ENCODE assay signal across 13 mouse cellular contexts in genomic region chr9:77620482-77620881, GRCm38 (mm10). TPM values are rescaled to one million over a fixed set of nuclear protein-coding genes. Genes with fewer than 3 reads are reported as not detected.
A peak's percentile ranks its signal among the peaks of the same experiment; 100 is the strongest.
DNase-seq lines count a peak whose midpoint lies in the region; ATAC-seq and TF ChIP-seq lines count a peak whose summit lies in the region.
"Had no signal": no experiment of that assay in that cellular context is flagged by ENCODE, and none has a peak within 500 bp of the region (broad histone marks: within the 10 kb centered on the region; RNA-seq: fewer than 3 reads in every experiment).

No protein-coding gene starts in this region.

- H3K4me3 ChIP-seq in forebrain, embryonic 15.5 days: no peak overlapping the region
- no peak overlapping the region for H3K4me3 ChIP-seq in forebrain, embryonic 11.5 days (ENCODE audit: low read depth, low read length)
- no peak overlapping the region for H3K4me3 ChIP-seq in lung, embryonic 14.5 days (ENCODE audit: low read depth, low read length)
- no peak overlapping the region for H3K4me3 ChIP-seq in lung, adult 2 months (replicated peaks; ENCODE audit: extremely low read depth, low read depth, low read length)
- H3K4me3 ChIP-seq: megakaryocyte, embryonic 14.5 days had no signal

- ATAC-seq in forebrain, embryonic 15.5 days (replicated peaks): peak; percentile 79
- no peak for ATAC-seq in forebrain, embryonic 11.5 days (replicated peaks; ENCODE audit: low FRiP score)
- ATAC-seq in lung, embryonic 14.5 days (ENCODE audit: insufficient read depth): no peak
- no peak for ATAC-seq in frontal cortex, adult (ENCODE audit: low TSS enrichment)
- no peak for ATAC-seq in erythroblast, adult 5-6 weeks (replicated peaks; ENCODE audit: low FRiP score, poor library complexity, severe bottlenecking)
- ATAC-seq: activated CD4-positive, CD25-positive, alpha-beta regulatory T cell, adult 4 months had no signal

- no peak overlapping the region for H3K4me2 ChIP-seq in forebrain, embryonic 15.5 days (replicated peaks)
- no peak overlapping the region for H3K4me2 ChIP-seq in forebrain, embryonic 11.5 days (ENCODE audit: low read depth, low read length, severe bottlenecking)
- no peak overlapping the region for H3K4me2 ChIP-seq in lung, embryonic 14.5 days

- peaks cover 3% of the 10 kb centered on the region; the same call in 1 of the 2 replicates for H3K4me1 ChIP-seq in forebrain, embryonic 15.5 days
- H3K4me1 ChIP-seq in forebrain, embryonic 11.5 days (replicated peaks; ENCODE audit: control insufficient read depth, insufficient read depth, low read length): no peaks in the 10 kb centered on the region
- no peaks in the 10 kb centered on the region for H3K4me1 ChIP-seq in lung, embryonic 14.5 days (ENCODE audit: insufficient read depth)
- H3K4me1 ChIP-seq in lung, adult 2 months (ENCODE audit: control insufficient read depth, insufficient read depth, low read length): no peaks in the 10 kb centered on the region
- H3K4me1 ChIP-seq: megakaryocyte, embryonic 14.5 days had no signal

- TF ChIP-seq CTCF in lung, embryonic 14.5 days (IDR thresholded peaks at IDR 0.05; ENCODE audit: low read depth): no peak
- no peak for TF ChIP-seq CTCF in lung, adult 2 months (IDR thresholded peaks at IDR 0.05; ENCODE audit: insufficient read depth, low read length)

- DNase-seq in forebrain, embryonic 11.5 days (ENCODE audit: low spot score): no peak
- DNase-seq in lung, embryonic 14.5 days: peak; percentile 26
- no peak for DNase-seq in lung, adult 2 months
- peak; percentile 49 to 58 for DNase-seq in heart, adult 9 months (ENCODE audit: low spot score in 2 of 2)
- DNase-seq in layer of hippocampus, postnatal 10 days (ENCODE audit: low spot score in 2 of 2): peak; percentile 14 to 38
- DNase-seq: cerebellum, postnatal 25 days had no signal

- H3K9me3 ChIP-seq in forebrain, embryonic 15.5 days: no peaks in the 10 kb centered on the region
- H3K9me3 ChIP-seq in forebrain, embryonic 11.5 days (ENCODE audit: control insufficient read depth, low read length): no peaks in the 10 kb centered on the region
- H3K9me3 ChIP-seq in lung, embryonic 14.5 days (ENCODE audit: low read depth, low read length): no peaks in the 10 kb centered on the region

- H3K9ac ChIP-seq in forebrain, embryonic 15.5 days (replicated peaks): no peak overlapping the region
- H3K9ac ChIP-seq in forebrain, embryonic 11.5 days (ENCODE audit: low read length): no peak overlapping the region
- no peak overlapping the region for H3K9ac ChIP-seq in lung, embryonic 14.5 days

- 31% methylated on average over 2 of the region's 2 CpGs for WGBS in forebrain, embryonic 15.5 days
- 67% methylated on average over 2 of the region's 2 CpGs for WGBS in forebrain, embryonic 11.5 days
- 38% methylated on average over 2 of the region's 2 CpGs for WGBS in lung, embryonic 14.5 days
- WGBS in lung, adult 2 months: 37% methylated on average over 2 of the region's 2 CpGs

- no peaks in the 10 kb centered on the region for H3K36me3 ChIP-seq in forebrain, embryonic 15.5 days
- no peaks in the 10 kb centered on the region for H3K36me3 ChIP-seq in forebrain, embryonic 11.5 days (ENCODE audit: control insufficient read depth, insufficient read depth, low read length)
- H3K36me3 ChIP-seq in lung, embryonic 14.5 days (ENCODE audit: insufficient read depth): no peaks in the 10 kb centered on the region

- no peak for TF ChIP-seq POLR2A in lung, adult 2 months (IDR thresholded peaks at IDR 0.05; ENCODE audit: borderline replicate concordance, extremely low read depth, low read depth, low read length)

- no peaks in the 10 kb centered on the region for H3K27me3 ChIP-seq in forebrain, embryonic 15.5 days
- no peaks in the 10 kb centered on the region for H3K27me3 ChIP-seq in forebrain, embryonic 11.5 days (ENCODE audit: control insufficient read depth, insufficient read depth, low read length)
- H3K27me3 ChIP-seq in lung, embryonic 14.5 days (ENCODE audit: insufficient read depth, low read length): no peaks in the 10 kb centered on the region
- H3K27me3 ChIP-seq: CH12.LX; megakaryocyte, embryonic 14.5 days had no signal

- H3K27ac ChIP-seq in forebrain, embryonic 15.5 days (replicated peaks): no peak overlapping the region
- H3K27ac ChIP-seq in forebrain, embryonic 11.5 days (ENCODE audit: low read depth, low read length): no peak overlapping the region
- H3K27ac ChIP-seq in lung, embryonic 14.5 days (ENCODE audit: low read depth): no peak overlapping the region

RNA-seq across cellular contexts. Expression of gene Klhl31, which starts 15.8 kb away (rescaled TPM):
- 0.08 and 0.13 TPM in 2 replicates for polyA plus RNA-seq in forebrain, embryonic 15.5 days (2015; fragmentation: Nextera tagmentation; extraction: Ambion mirVana)
- polyA plus RNA-seq in forebrain, embryonic 11.5 days (2014; fragmentation: Nextera tagmentation; extraction: Ambion mirVana): 0.24 and 0.29 TPM in 2 replicates
- 0.33 and 0.54 TPM in 2 replicates for polyA plus RNA-seq in lung, embryonic 14.5 days (2014; fragmentation: Nextera tagmentation; extraction: Ambion mirVana)
- polyA plus RNA-seq in lung, adult 2 months (2012; rRNA removed): 0.32 and 2.5 TPM in 2 replicates
- under 1 TPM in 1 of 2 experiments, not detected in 1; 0.11 TPM for total RNA-seq in layer of hippocampus, postnatal 10 days (2021)
- not detected in 2 replicates for total RNA-seq in erythroblast, adult 5-6 weeks (2015; ENCODE audit: low replicate concordance)
- total RNA-seq in erythroblast, adult 5-6 weeks (2017; ENCODE audit: low replicate concordance): not detected in 2 replicates
- total RNA-seq: CH12.LX; left cerebral cortex, postnatal 36 days had no signal
- polyA plus RNA-seq: activated CD4-positive, CD25-positive, alpha-beta regulatory T cell, adult 4 months had no signal

Comparison
In these comparisons a context has a peak if more than half of its experiments do, and no peak if none do; other contexts are left out.
1. DNase-seq: peak in lung, embryonic 14.5 days (single experiment), heart, adult 9 months (2 of 2) and layer of hippocampus, postnatal 10 days (2 of 2); none in forebrain, embryonic 11.5 days (single experiment) and lung, adult 2 months (single experiment).